In genomic region chr12:84053173-84053572, GRCm38 (mm10) we compare ENCODE assay signal across 9 mouse cellular contexts. TPM values are rescaled to one million over a fixed set of nuclear protein-coding genes. Genes with fewer than 3 reads are reported as not detected.
DNase-seq lines count a peak whose midpoint lies in the region; ATAC-seq lines count a peak whose summit lies in the region.
"Had no signal": no experiment of that assay in that cellular context is flagged by ENCODE, and none has a peak within 500 bp of the region (broad histone marks: within the 10 kb centered on the region; RNA-seq: fewer than 3 reads in every experiment).

No protein-coding gene starts in this region.

- H3K27me3 ChIP-seq in kidney, embryonic 14.5 days (ENCODE audit: control insufficient read depth, insufficient read depth, low read length) = peaks cover 9% of the 10 kb centered on the region; the same call in 1 of the 2 replicates
- peaks cover 6% of the 10 kb centered on the region; the same call in 1 of the 2 replicates for H3K27me3 ChIP-seq in embryonic facial prominence, embryonic 11.5 days (ENCODE audit: control insufficient read depth, insufficient read depth, low read length)
- peaks cover 31% of the 10 kb centered on the region for H3K27me3 ChIP-seq in hindbrain, embryonic 13.5 days
- peaks cover 3% of the 10 kb centered on the region; the same call in 1 of the 2 replicates for H3K27me3 ChIP-seq in midbrain, embryonic 16.5 days (ENCODE audit: control insufficient read depth, insufficient read depth, low read depth, low read length)

- no peak for ATAC-seq in kidney, embryonic 14.5 days (ENCODE audit: low FRiP score, low TSS enrichment)
- ATAC-seq in embryonic facial prominence, embryonic 11.5 days (replicated peaks; ENCODE audit: insufficient number of reproducible peaks, low FRiP score, low TSS enrichment, low read depth) = no peak
- no peak for ATAC-seq in hindbrain, embryonic 13.5 days (ENCODE audit: low FRiP score)
- ATAC-seq in midbrain, embryonic 16.5 days = no peak

- peaks cover 5% of the 10 kb centered on the region for H3K9me3 ChIP-seq in kidney, embryonic 14.5 days (ENCODE audit: control insufficient read depth, low read length)
- H3K9me3 ChIP-seq in embryonic facial prominence, embryonic 11.5 days (replicated peaks; ENCODE audit: control insufficient read depth, low read length) = no peaks in the 10 kb centered on the region
- peaks cover 7% of the 10 kb centered on the region; the same call in 1 of the 2 replicates for H3K9me3 ChIP-seq in hindbrain, embryonic 13.5 days
- H3K9me3 ChIP-seq in midbrain, embryonic 16.5 days (replicated peaks; ENCODE audit: control insufficient read depth, low read length, poor library complexity, severe bottlenecking) = peaks cover 4% of the 10 kb centered on the region; the same call in 1 of the 2 replicates

- peak overlapping the region; percentile 50; the same call in 1 of the 2 replicates for H3K9ac ChIP-seq in kidney, embryonic 14.5 days (ENCODE audit: low read depth, low read length)
- H3K9ac ChIP-seq in embryonic facial prominence, embryonic 11.5 days (replicated peaks; ENCODE audit: low read length) = peak overlapping the region; percentile 50
- peak overlapping the region; percentile 70 for H3K9ac ChIP-seq in hindbrain, embryonic 13.5 days
- peak overlapping the region; percentile 53 for H3K9ac ChIP-seq in midbrain, embryonic 16.5 days (ENCODE audit: low read depth, low read length)

- H3K36me3 ChIP-seq in kidney, embryonic 14.5 days (ENCODE audit: control insufficient read depth, insufficient read depth, low read length) = no peaks in the 10 kb centered on the region
- H3K36me3 ChIP-seq in embryonic facial prominence, embryonic 11.5 days (replicated peaks; ENCODE audit: control insufficient read depth, insufficient read depth, low read depth, low read length) = no peaks in the 10 kb centered on the region
- H3K36me3 ChIP-seq in hindbrain, embryonic 13.5 days = no peaks in the 10 kb centered on the region
- no peaks in the 10 kb centered on the region for H3K36me3 ChIP-seq in midbrain, embryonic 16.5 days (ENCODE audit: control insufficient read depth, insufficient read depth, low read length)

- H3K27ac ChIP-seq in kidney, embryonic 14.5 days (ENCODE audit: low read depth, low read length) = no peak overlapping the region
- no peak overlapping the region for H3K27ac ChIP-seq in embryonic facial prominence, embryonic 11.5 days (replicated peaks; ENCODE audit: low read depth, low read length)
- no peak overlapping the region for H3K27ac ChIP-seq in hindbrain, embryonic 13.5 days
- H3K27ac ChIP-seq in midbrain, embryonic 16.5 days (ENCODE audit: low read length) = no peak overlapping the region
- H3K27ac ChIP-seq: macrophage had no signal

- intact Hi-C loops in left cerebral cortex, postnatal 14 days (cut with DNase I) = loop anchor here (10.0 kb wide), 1 partner anchor 338 kb away; no protein-coding TSS in a partner anchor

- H3K4me1 ChIP-seq in kidney, embryonic 14.5 days (ENCODE audit: control insufficient read depth, insufficient read depth, low read length) = no peaks in the 10 kb centered on the region
- no peaks in the 10 kb centered on the region for H3K4me1 ChIP-seq in embryonic facial prominence, embryonic 11.5 days (ENCODE audit: control insufficient read depth, insufficient read depth, low read length)
- H3K4me1 ChIP-seq in hindbrain, embryonic 13.5 days (replicated peaks) = peaks cover 7% of the 10 kb centered on the region
- H3K4me1 ChIP-seq in midbrain, embryonic 16.5 days (ENCODE audit: control insufficient read depth, insufficient read depth, low read length) = peaks cover 4% of the 10 kb centered on the region; the same call in 1 of the 2 replicates

- no peak for DNase-seq in kidney, adult 11 months
- DNase-seq in embryonic facial prominence, embryonic 11.5 days (ENCODE audit: low spot score) = no peak
- DNase-seq in left cerebral cortex, postnatal 14 days (ENCODE audit: low spot score in 2 of 2) = no peak
- no peak for DNase-seq in urinary bladder, postnatal 36 days (ENCODE audit: low spot score in 2 of 2)
- DNase-seq in urinary bladder, adult 2 months (ENCODE audit: low spot score) = no peak

- H3K4me2 ChIP-seq in kidney, embryonic 14.5 days (replicated peaks; ENCODE audit: low read depth, low read length) = peak overlapping the region; percentile 79
- peak overlapping the region; percentile 78 for H3K4me2 ChIP-seq in embryonic facial prominence, embryonic 11.5 days (ENCODE audit: low read depth, low read length)
- H3K4me2 ChIP-seq in hindbrain, embryonic 13.5 days = peak overlapping the region; percentile 75
- peak overlapping the region; percentile 73 for H3K4me2 ChIP-seq in midbrain, embryonic 16.5 days (ENCODE audit: low read length)

- peak overlapping the region; percentile 42 for H3K4me3 ChIP-seq in kidney, embryonic 14.5 days (ENCODE audit: low read length)
- H3K4me3 ChIP-seq in embryonic facial prominence, embryonic 11.5 days (ENCODE audit: low read depth, low read length) = peak overlapping the region; percentile 38
- peak overlapping the region; percentile 49 for H3K4me3 ChIP-seq in hindbrain, embryonic 13.5 days
- peak overlapping the region; percentile 46 for H3K4me3 ChIP-seq in midbrain, embryonic 16.5 days (ENCODE audit: low read depth, low read length)

- WGBS in kidney, embryonic 14.5 days = 18% methylated on average over 16 of the region's 16 CpGs
- 12% methylated on average over 16 of the region's 16 CpGs for WGBS in embryonic facial prominence, embryonic 11.5 days
- 12% methylated on average over 16 of the region's 16 CpGs for WGBS in hindbrain, embryonic 13.5 days
- WGBS in midbrain, embryonic 16.5 days = 8% methylated on average over 16 of the region's 16 CpGs

RNA-seq across cellular contexts. Expression of gene Acot3, which starts 1.2 kb away (rescaled TPM):
- polyA plus RNA-seq in kidney, embryonic 14.5 days (2014; fragmentation: Nextera tagmentation; extraction: Ambion mirVana) = 0.55 and 0.79 TPM in 2 replicates
- polyA plus RNA-seq in embryonic facial prominence, embryonic 11.5 days (2014; fragmentation: Nextera tagmentation; extraction: Ambion mirVana) = 0.15 and 0.24 TPM in 2 replicates
- 0.89 and 0.96 TPM in 2 replicates for polyA plus RNA-seq in hindbrain, embryonic 13.5 days (2015; fragmentation: Nextera tagmentation; extraction: Ambion mirVana)
- polyA plus RNA-seq in midbrain, embryonic 16.5 days (2015; fragmentation: Nextera tagmentation; extraction: Ambion mirVana) = 1.4 and 1.8 TPM in 2 replicates
- total RNA-seq in left cerebral cortex, postnatal 14 days (2021) = 1 to 10 TPM; 2.1 to 2.3 TPM
- not detected in 2 replicates for polyA plus RNA-seq in urinary bladder, adult 2 months (2012; rRNA removed)
- polyA plus RNA-seq: macrophage had no signal

RNA-seq across cellular contexts. Expression of gene Gm49366, which starts 14.4 kb away (rescaled TPM):
- not detected in 2 replicates for polyA plus RNA-seq in kidney, embryonic 14.5 days (2014; fragmentation: Nextera tagmentation; extraction: Ambion mirVana)
- polyA plus RNA-seq in embryonic facial prominence, embryonic 11.5 days (2014; fragmentation: Nextera tagmentation; extraction: Ambion mirVana) = not detected in 2 replicates
- polyA plus RNA-seq in hindbrain, embryonic 13.5 days (2015; fragmentation: Nextera tagmentation; extraction: Ambion mirVana) = not detected in 2 replicates
- not detected in 2 replicates for polyA plus RNA-seq in midbrain, embryonic 16.5 days (2015; fragmentation: Nextera tagmentation; extraction: Ambion mirVana)
- total RNA-seq in left cerebral cortex, postnatal 14 days (2021) = not detected
- not detected in 2 replicates for polyA plus RNA-seq in urinary bladder, adult 2 months (2012; rRNA removed)
- polyA plus RNA-seq: macrophage had no signal

RNA-seq across cellular contexts. Expression of gene Acot4, which starts 15.0 kb away (rescaled TPM):
- polyA plus RNA-seq in kidney, embryonic 14.5 days (2014; fragmentation: Nextera tagmentation; extraction: Ambion mirVana) = 1.3 and 3.4 TPM in 2 replicates
- polyA plus RNA-seq in embryonic facial prominence, embryonic 11.5 days (2014; fragmentation: Nextera tagmentation; extraction: Ambion mirVana) = 0.46 and 0.56 TPM in 2 replicates
- 0.09 and 0.13 TPM in 2 replicates for polyA plus RNA-seq in hindbrain, embryonic 13.5 days (2015; fragmentation: Nextera tagmentation; extraction: Ambion mirVana)
- polyA plus RNA-seq in midbrain, embryonic 16.5 days (2015; fragmentation: Nextera tagmentation; extraction: Ambion mirVana) = 0.59 and 0.67 TPM in 2 replicates
- total RNA-seq in left cerebral cortex, postnatal 14 days (2021) = 1 to 10 TPM; 2.5 to 2.9 TPM
- 0.72 and 0.74 TPM in 2 replicates for polyA plus RNA-seq in urinary bladder, adult 2 months (2012; rRNA removed)

RNA-seq across cellular contexts. Expression of gene Acot5, which starts 16.0 kb away (rescaled TPM):
- not detected in 2 replicates for polyA plus RNA-seq in kidney, embryonic 14.5 days (2014; fragmentation: Nextera tagmentation; extraction: Ambion mirVana)
- not detected in 2 replicates for polyA plus RNA-seq in embryonic facial prominence, embryonic 11.5 days (2014; fragmentation: Nextera tagmentation; extraction: Ambion mirVana)
- not detected in 2 replicates for polyA plus RNA-seq in hindbrain, embryonic 13.5 days (2015; fragmentation: Nextera tagmentation; extraction: Ambion mirVana)
- 0.22 and 0.31 TPM in 2 replicates for polyA plus RNA-seq in midbrain, embryonic 16.5 days (2015; fragmentation: Nextera tagmentation; extraction: Ambion mirVana)
- 1 to 10 TPM; 5.1 to 5.3 TPM for total RNA-seq in left cerebral cortex, postnatal 14 days (2021)
- polyA plus RNA-seq in urinary bladder, adult 2 months (2012; rRNA removed) = 0.06 and 0.15 TPM in 2 replicates
- polyA plus RNA-seq: macrophage had no signal

RNA-seq across cellular contexts. Expression of gene Acot1, which starts 43.9 kb away (rescaled TPM):
- polyA plus RNA-seq in kidney, embryonic 14.5 days (2014; fragmentation: Nextera tagmentation; extraction: Ambion mirVana) = 48.9 and 55.2 TPM in 2 replicates
- polyA plus RNA-seq in embryonic facial prominence, embryonic 11.5 days (2014; fragmentation: Nextera tagmentation; extraction: Ambion mirVana) = 36.0 and 41.3 TPM in 2 replicates
- 77.9 and 83.6 TPM in 2 replicates for polyA plus RNA-seq in hindbrain, embryonic 13.5 days (2015; fragmentation: Nextera tagmentation; extraction: Ambion mirVana)
- 74.1 and 89.4 TPM in 2 replicates for polyA plus RNA-seq in midbrain, embryonic 16.5 days (2015; fragmentation: Nextera tagmentation; extraction: Ambion mirVana)
- total RNA-seq in left cerebral cortex, postnatal 14 days (2021) = 10 to 100 TPM; 10.4 to 17.0 TPM
- 32.9 and 36.7 TPM in 2 replicates for polyA plus RNA-seq in urinary bladder, adult 2 months (2012; rRNA removed)
